Mouse (Mus musculus) cerebellum, adult 11-12 months (tissue): ENCODE measurements around the gene Ccnk.

Source experiments
- DNase-seq: peaks from one replicate; pipeline ENCODE4 v3.0.0; 2022

Gene Ccnk

DNA sequence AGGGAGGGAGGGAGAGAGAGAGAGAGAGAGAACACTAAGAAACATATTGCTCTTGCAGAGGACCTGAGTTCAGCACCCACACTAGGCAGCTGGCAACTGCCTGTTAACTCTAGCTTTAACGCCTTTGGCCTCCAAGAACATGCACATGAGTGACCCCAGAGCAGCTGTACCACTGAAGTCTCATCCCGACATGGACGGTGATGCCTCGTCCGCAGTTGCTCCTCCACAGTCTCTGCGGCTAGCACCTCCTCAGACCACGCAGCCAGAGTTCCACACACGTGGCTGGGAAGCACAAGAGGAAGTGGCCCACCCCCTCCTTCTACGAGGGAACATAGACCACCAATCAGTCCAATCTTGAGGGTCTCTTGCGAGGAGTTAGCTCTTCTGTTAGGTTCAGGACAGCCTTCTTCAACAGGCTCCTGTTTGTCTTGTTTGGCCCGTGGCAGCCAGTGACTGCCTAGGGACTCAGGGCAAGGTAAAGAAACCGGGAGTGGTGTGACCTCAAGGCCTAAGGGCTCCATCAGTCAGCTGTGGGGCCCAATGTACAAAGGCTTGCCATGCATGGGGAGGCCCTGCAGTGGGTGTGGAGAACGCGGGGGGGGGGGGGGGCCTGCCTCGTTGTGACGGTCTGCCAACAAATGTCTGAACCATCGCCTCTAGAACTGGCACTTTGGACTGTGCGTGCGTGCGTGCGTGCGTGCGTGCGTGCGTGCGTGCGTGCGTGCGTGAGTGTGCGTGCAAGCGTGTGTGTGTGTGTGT lies 71.8 kb downstream of the Ccnk start:
- no peak for DNase-seq

DNA sequence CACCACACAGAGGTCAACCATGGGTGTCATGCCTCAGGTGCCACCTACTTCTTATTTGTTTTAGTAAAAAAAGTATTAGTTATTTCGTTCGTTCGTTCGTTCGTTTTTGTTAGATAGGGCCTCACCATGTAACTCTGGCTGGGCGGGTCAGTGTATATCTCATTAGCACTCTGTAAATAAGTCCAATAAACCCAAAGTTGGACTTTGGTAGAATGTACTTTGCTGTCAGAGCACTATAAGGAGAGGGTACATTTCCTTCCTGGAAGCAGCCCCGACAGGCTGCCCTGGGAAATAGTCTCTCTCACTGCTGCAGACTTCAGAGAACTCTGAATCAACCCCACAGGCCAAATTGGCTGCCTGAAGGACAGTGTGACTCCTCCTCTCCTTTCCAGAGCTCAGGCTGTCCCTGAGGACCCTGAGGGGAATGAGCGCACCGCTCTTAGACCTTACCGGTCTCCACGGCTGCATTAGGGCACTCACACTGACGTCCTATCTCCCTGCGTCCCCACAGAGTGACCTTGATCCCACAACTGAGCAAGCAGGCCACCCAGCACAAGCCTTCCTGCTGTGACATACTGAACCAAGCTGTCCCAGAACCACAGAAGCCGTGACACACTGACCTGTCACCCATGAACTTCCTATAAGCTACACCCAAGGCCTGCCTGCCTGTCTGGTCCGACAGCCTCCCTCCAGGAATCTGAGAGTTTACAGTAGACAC lies 72.6 kb downstream of the Ccnk start:
- no peak for DNase-seq
